Mouse (Mus musculus) limb, embryonic 10.5 days (tissue): ENCODE data around the gene Olfr1427. TPM values are rescaled to one million over a fixed set of nuclear protein-coding genes. Genes with fewer than 3 reads are reported as not detected.

Experiments
- polyA plus RNA-seq: library from polyadenylated mRNA; unstranded; fragments of >200 nt; fragmentation: Nextera tagmentation; extraction: Ambion mirVana; gene quantifications from 2 replicates; pipeline ENCODE4 v1.2.1, GENCODE M21; 2016

Gene Olfr1427
- polyA plus RNA-seq, 1 experiment from 2014 or later = not detected

Other genes starting within 250 kb of the Olfr1427 start
- gene Olfr1418, start 242.3 kb downstream of the Olfr1427 start, polyA plus RNA-seq = not detected in 2 replicates
- gene Olfr1419, start 228.2 kb downstream of the Olfr1427 start, polyA plus RNA-seq = not detected in 2 replicates
- gene Olfr1420, start 216.8 kb downstream of the Olfr1427 start, polyA plus RNA-seq = not detected in 2 replicates
- gene Patl1, start 190.9 kb downstream of the Olfr1427 start, polyA plus RNA-seq = 20.4 and 21.2 TPM in 2 replicates
- 3.3 and 3.4 TPM in 2 replicates for gene Osbp, start 137.4 kb downstream of the Olfr1427 start, polyA plus RNA-seq
- gene Olfr1423, start 62.0 kb downstream of the Olfr1427 start, polyA plus RNA-seq = 0.05 and 0.06 TPM in 2 replicates
- gene Olfr1424, start 40.7 kb downstream of the Olfr1427 start, polyA plus RNA-seq = not detected in 2 replicates
- not detected in 2 replicates for gene Olfr1425, start 25.6 kb downstream of the Olfr1427 start, polyA plus RNA-seq
- not detected in 2 replicates for gene Olfr1426, start 11.3 kb downstream of the Olfr1427 start, polyA plus RNA-seq
- gene Olfr1428, start 12.6 kb upstream of the Olfr1427 start, polyA plus RNA-seq = not detected in 2 replicates
- not detected in 2 replicates for gene Olfr76, start 19.9 kb upstream of the Olfr1427 start, polyA plus RNA-seq
- not detected in 2 replicates for gene Olfr1555-ps1, start 66.8 kb upstream of the Olfr1427 start, polyA plus RNA-seq
- gene Olfr1431, start 97.3 kb upstream of the Olfr1427 start, polyA plus RNA-seq = not detected in 2 replicates
- gene Olfr1432, start 129.3 kb upstream of the Olfr1427 start, polyA plus RNA-seq = not detected in 2 replicates
- not detected in 2 replicates for gene Olfr262, start 138.3 kb upstream of the Olfr1427 start, polyA plus RNA-seq
- not detected in 2 replicates for gene Olfr235, start 157.7 kb upstream of the Olfr1427 start, polyA plus RNA-seq
- not detected in 2 replicates for gene Olfr1434, start 176.5 kb upstream of the Olfr1427 start, polyA plus RNA-seq
- gene Olfr1436, start 195.8 kb upstream of the Olfr1427 start, polyA plus RNA-seq = not detected in 2 replicates
- not detected in 2 replicates for gene Olfr1437, start 221.8 kb upstream of the Olfr1427 start, polyA plus RNA-seq
- gene Olfr1438-ps1, start 232.6 kb upstream of the Olfr1427 start, polyA plus RNA-seq = not detected in 2 replicates